Mouse (Mus musculus): ENCODE measurements at regions not wholly inside any gene's neighbourhood (a gene's known extent, or its start where the extent isn't known, plus 50 kb on each side); places are given as distances from the start of the nearest gene placed in this dataset.

DNA sequence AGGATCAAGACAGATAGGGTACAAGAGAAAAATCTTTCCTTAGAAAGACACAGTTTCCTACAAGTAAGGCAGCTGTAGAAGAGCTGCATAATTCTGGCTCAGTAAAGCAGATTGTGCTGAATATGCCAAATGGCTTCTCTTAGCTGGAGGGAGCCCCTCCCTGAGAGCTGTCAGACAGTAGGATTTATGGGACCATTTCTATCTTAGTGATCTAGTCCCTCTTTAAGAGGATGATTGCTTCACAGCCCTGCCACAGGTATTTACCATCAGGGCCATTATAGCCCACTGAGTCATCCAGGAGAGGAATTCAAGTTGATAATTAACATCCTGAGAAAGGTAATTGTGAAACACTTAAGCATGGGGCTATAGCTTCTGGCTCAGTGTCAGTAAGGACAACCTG lies 101.5 kb upstream of the Cypt1 start:
- H3K27ac ChIP-seq (ENCODE audit: low read depth, low read length): no peak overlapping the region
- no peaks in the 10 kb centered on the region for H3K27me3 ChIP-seq (replicated peaks; ENCODE audit: control insufficient read depth, insufficient read depth, low read length)
- H3K4me3 ChIP-seq (ENCODE audit: low read depth, low read length): no peak overlapping the region
- no peak overlapping the region for H3K4me2 ChIP-seq (replicated peaks; ENCODE audit: low read depth)
- ATAC-seq: peak; percentile 97
- no peaks in the 10 kb centered on the region for H3K4me1 ChIP-seq (replicated peaks; ENCODE audit: control insufficient read depth, insufficient read depth, low read length)
- TF ChIP-seq CTCF (IDR thresholded peaks at IDR 0.05; ENCODE audit: low read depth): no peak
- H3K36me3 ChIP-seq (ENCODE audit: control insufficient read depth, insufficient read depth): no peaks in the 10 kb centered on the region
- H3K9ac ChIP-seq (ENCODE audit: low read depth, low read length): no peak overlapping the region
- no peaks in the 10 kb centered on the region for H3K9me3 ChIP-seq (ENCODE audit: control insufficient read depth)

DNA sequence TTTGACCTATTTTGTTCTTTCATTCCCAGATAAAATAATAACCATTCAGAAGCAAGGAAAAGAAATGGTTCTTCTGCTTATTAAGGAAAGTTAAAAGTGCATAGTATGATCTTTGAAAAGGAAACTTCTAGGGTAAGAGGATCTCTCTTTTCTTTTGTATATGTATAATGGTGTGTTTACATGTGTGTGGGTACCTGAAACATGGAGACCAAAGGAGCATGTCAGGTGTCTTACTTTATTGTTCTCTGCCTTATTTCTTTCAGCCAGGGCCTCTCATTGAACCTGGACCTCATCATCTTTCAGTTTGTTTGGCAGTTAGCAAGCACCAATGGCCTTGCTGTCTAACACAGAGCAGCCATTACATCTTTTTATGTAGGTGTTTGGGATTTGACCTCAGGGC lies 101.0 kb upstream of the Cypt1 start:
- no peaks in the 10 kb centered on the region for H3K4me1 ChIP-seq (replicated peaks; ENCODE audit: control insufficient read depth, insufficient read depth, low read length)
- H3K9ac ChIP-seq (ENCODE audit: low read depth, low read length): no peak overlapping the region
- no peaks in the 10 kb centered on the region for H3K9me3 ChIP-seq (ENCODE audit: control insufficient read depth)
- H3K27me3 ChIP-seq (replicated peaks; ENCODE audit: control insufficient read depth, insufficient read depth, low read length): no peaks in the 10 kb centered on the region
- H3K4me2 ChIP-seq (replicated peaks; ENCODE audit: low read depth): no peak overlapping the region
- no peak for ATAC-seq
- TF ChIP-seq CTCF (IDR thresholded peaks at IDR 0.05; ENCODE audit: low read depth): no peak
- H3K4me3 ChIP-seq (ENCODE audit: low read depth, low read length): no peak overlapping the region
- H3K36me3 ChIP-seq (ENCODE audit: control insufficient read depth, insufficient read depth): no peaks in the 10 kb centered on the region
- H3K27ac ChIP-seq (ENCODE audit: low read depth, low read length): no peak overlapping the region

DNA sequence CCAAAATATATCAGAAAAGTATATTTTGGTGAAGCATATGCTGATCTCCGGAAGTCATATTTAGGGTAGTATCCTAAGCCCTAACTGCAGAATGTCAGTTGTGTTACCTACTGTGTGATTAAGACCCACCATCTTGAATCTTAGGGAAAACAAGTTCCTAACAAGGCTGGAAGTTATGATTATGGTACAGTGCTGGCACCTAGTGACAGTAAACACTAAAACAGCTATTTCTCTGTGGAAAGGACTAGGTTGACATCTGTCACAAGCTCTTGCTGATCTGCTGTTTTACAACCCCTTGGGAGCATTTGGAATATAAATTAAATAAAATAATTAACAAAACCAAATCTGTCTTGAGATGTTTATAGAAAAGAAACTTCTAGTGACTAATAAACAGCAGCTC lies 84.6 kb upstream of the Cypt1 start:
- Histone ChIP-seq H3K4me1 (replicated peaks; ENCODE audit: control insufficient read depth, insufficient read depth, low read length) (no peaks in the 10 kb centered on the region), H3K4me2 (replicated peaks; ENCODE audit: low read depth) (no peak overlapping the region), H3K27me3 (replicated peaks; ENCODE audit: control insufficient read depth, insufficient read depth, low read length) (no peaks in the 10 kb centered on the region), H3K4me3 (ENCODE audit: low read depth, low read length) (no peak overlapping the region), H3K36me3 (ENCODE audit: control insufficient read depth, insufficient read depth) (no peaks in the 10 kb centered on the region), H3K9me3 (ENCODE audit: control insufficient read depth) (no peaks in the 10 kb centered on the region), H3K9ac (ENCODE audit: low read depth, low read length) (no peak overlapping the region), H3K27ac (ENCODE audit: low read depth, low read length) (no peak overlapping the region)
- WGBS: 85% methylated on average over 1 of the region's 1 CpGs
- peak; percentile 61 for TF ChIP-seq CTCF (IDR thresholded peaks at IDR 0.05; ENCODE audit: low read depth)
- no peak for ATAC-seq

DNA sequence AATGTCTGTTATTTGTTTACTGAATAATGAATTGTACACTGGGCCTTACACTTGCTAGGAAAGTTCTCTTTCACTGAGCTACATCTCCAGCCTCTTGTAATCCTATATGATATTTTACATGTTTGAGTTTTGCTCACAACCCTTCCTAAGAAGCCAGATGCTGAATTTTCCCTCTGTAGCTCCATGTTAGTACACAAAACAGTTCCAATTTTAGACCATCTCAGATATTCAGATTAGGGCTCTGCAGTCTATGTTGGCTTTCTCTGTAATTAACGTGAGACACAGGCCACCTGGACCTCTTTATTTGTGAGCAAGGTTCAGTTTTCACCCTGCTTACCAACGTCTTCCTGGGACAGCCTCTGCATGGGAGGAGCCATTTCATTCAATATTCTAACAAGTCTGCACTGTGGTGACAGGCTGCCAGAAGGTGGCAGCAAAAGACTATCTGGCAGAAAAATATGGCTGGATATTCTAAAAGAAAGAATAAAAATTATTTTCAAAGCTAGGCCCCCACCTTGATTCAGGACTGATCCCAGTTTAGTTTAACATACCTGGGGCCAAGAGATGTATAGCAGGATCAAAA lies 72.1 kb upstream of the Cypt1 start:
- Histone ChIP-seq H3K4me2 (replicated peaks; ENCODE audit: low read depth) (no peak overlapping the region), H3K9me3 (ENCODE audit: control insufficient read depth) (no peaks in the 10 kb centered on the region), H3K4me1 (replicated peaks; ENCODE audit: control insufficient read depth, insufficient read depth, low read length) (no peaks in the 10 kb centered on the region), H3K36me3 (ENCODE audit: control insufficient read depth, insufficient read depth) (no peaks in the 10 kb centered on the region), H3K4me3 (ENCODE audit: low read depth, low read length) (no peak overlapping the region), H3K9ac (ENCODE audit: low read depth, low read length) (no peak overlapping the region), H3K27ac (ENCODE audit: low read depth, low read length) (no peak overlapping the region), H3K27me3 (replicated peaks; ENCODE audit: control insufficient read depth, insufficient read depth, low read length) (no peaks in the 10 kb centered on the region)
- no peak; the same call in 1 of the 2 replicates for ATAC-seq
- TF ChIP-seq CTCF (IDR thresholded peaks at IDR 0.05; ENCODE audit: low read depth): peak; percentile 80
- 3% methylated on average over 2 of the region's 2 CpGs for WGBS

All from intestine, postnatal 0 days (tissue).